In the genomic region with DNA sequence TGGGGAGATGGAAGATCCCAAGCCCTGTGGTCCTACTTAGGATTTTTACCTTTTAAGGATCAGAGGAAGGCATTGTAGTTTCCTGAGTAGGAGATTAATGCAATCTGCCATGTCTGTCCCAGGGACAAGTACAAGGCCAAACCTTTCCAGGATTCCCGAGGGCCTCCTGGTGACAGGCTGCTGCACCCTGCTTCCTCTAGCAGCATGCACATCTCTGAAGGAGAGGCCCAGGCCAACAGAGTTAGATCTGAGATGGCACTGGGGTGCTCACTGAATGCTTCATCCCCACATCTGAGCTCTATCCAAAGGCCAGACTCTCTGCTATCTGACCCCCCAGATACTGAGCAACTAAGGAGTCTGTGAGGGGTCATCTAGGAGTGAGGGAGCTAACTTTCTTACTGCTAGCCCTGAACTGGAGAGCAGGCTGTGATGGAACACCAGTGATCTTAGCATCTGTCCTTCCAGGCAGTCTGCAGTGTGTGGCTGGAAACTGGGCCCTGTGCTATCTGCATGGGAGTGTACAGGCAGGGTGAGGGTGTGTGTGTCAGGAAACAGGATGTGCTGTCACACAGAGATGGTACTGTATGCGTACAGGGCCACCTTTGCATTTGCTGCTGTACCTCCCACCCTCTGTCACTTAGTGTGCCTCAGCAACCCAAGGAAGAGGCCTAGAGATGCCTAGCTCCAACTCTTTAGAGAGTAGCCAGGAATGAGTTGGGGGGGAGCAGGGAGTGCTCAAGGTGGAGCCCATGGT, we compare ENCODE assay signal across 22 mouse cellular contexts.
DNase-seq lines count a peak whose midpoint lies in the region; ATAC-seq lines count a peak whose summit lies in the region.
"Had no signal": no experiment of that assay in that cellular context is flagged by ENCODE, and none has a peak within 500 bp of the region (broad histone marks: within the 10 kb centered on the region; RNA-seq: fewer than 3 reads in every experiment).

No protein-coding gene starts in this region.

- no peak overlapping the region for H3K4me2 ChIP-seq in forebrain, embryonic 12.5 days
- no peak overlapping the region for H3K4me2 ChIP-seq in midbrain, embryonic 14.5 days (ENCODE audit: low read length)
- no peak overlapping the region for H3K4me2 ChIP-seq in midbrain, embryonic 16.5 days (ENCODE audit: low read length)
- H3K4me2 ChIP-seq: forebrain, embryonic 13.5 days; hindbrain, embryonic 13.5 days; limb, embryonic 13.5 days had no signal

- no peak overlapping the region for H3K9ac ChIP-seq in forebrain, embryonic 12.5 days
- H3K9ac ChIP-seq in midbrain, embryonic 14.5 days (replicated peaks; ENCODE audit: low read length): no peak overlapping the region
- 0 out of 2 replicates have a peak overlapping the region, but pooled peaks have one; percentile 14 for H3K9ac ChIP-seq in midbrain, embryonic 16.5 days (ENCODE audit: low read depth, low read length)
- H3K9ac ChIP-seq: forebrain, embryonic 13.5 days; hindbrain, embryonic 13.5 days; limb, embryonic 13.5 days had no signal

- 74% methylated on average over 2 of the region's 2 CpGs for WGBS in forebrain, embryonic 10.5 days
- WGBS in forebrain, embryonic 12.5 days: 78% methylated on average over 2 of the region's 2 CpGs
- 84% methylated on average over 2 of the region's 2 CpGs for WGBS in midbrain, embryonic 10.5 days
- WGBS in midbrain, embryonic 14.5 days: 82% methylated on average over 2 of the region's 2 CpGs
- WGBS in midbrain, embryonic 16.5 days: 72% methylated on average over 2 of the region's 2 CpGs

- peak overlapping the region; percentile 42; the same call in 1 of the 2 replicates for H3K27ac ChIP-seq in forebrain, embryonic 10.5 days
- no peak overlapping the region for H3K27ac ChIP-seq in forebrain, embryonic 12.5 days
- peak overlapping the region; percentile 33 for H3K27ac ChIP-seq in midbrain, embryonic 10.5 days (replicated peaks)
- no peak overlapping the region for H3K27ac ChIP-seq in midbrain, embryonic 14.5 days (replicated peaks; ENCODE audit: low read depth, low read length)
- no peak overlapping the region for H3K27ac ChIP-seq in midbrain, embryonic 16.5 days (ENCODE audit: low read length)
- H3K27ac ChIP-seq: forebrain, embryonic 13.5 days; hindbrain, embryonic 13.5 days; layer of hippocampus, adult 2 months; limb, embryonic 13.5 days; stomach, postnatal 0 days had no signal

- peaks cover 20% of the 10 kb centered on the region for H3K4me1 ChIP-seq in forebrain, embryonic 10.5 days
- peaks cover 3% of the 10 kb centered on the region for H3K4me1 ChIP-seq in forebrain, embryonic 12.5 days
- peaks cover 14% of the 10 kb centered on the region; the same call in 1 of the 2 replicates for H3K4me1 ChIP-seq in midbrain, embryonic 10.5 days
- no peaks in the 10 kb centered on the region for H3K4me1 ChIP-seq in midbrain, embryonic 14.5 days (ENCODE audit: control insufficient read depth, insufficient read depth, low read length)
- no peaks in the 10 kb centered on the region for H3K4me1 ChIP-seq in midbrain, embryonic 16.5 days (ENCODE audit: control insufficient read depth, insufficient read depth, low read length)
- H3K4me1 ChIP-seq: hindbrain, embryonic 13.5 days; limb, embryonic 13.5 days had no signal

- no peaks in the 10 kb centered on the region for H3K36me3 ChIP-seq in forebrain, embryonic 10.5 days (replicated peaks)
- H3K36me3 ChIP-seq in forebrain, embryonic 12.5 days (replicated peaks): no peaks in the 10 kb centered on the region
- no peaks in the 10 kb centered on the region for H3K36me3 ChIP-seq in midbrain, embryonic 10.5 days
- no peaks in the 10 kb centered on the region for H3K36me3 ChIP-seq in midbrain, embryonic 14.5 days (ENCODE audit: control insufficient read depth, insufficient read depth, low read length)
- no peaks in the 10 kb centered on the region for H3K36me3 ChIP-seq in midbrain, embryonic 16.5 days (ENCODE audit: control insufficient read depth, insufficient read depth, low read length)
- H3K36me3 ChIP-seq: hindbrain, embryonic 13.5 days; limb, embryonic 13.5 days had no signal

- H3K27me3 ChIP-seq in forebrain, embryonic 10.5 days (ENCODE audit: poor library complexity, severe bottlenecking): no peaks in the 10 kb centered on the region
- peaks cover 5% of the 10 kb centered on the region; the same call in 1 of the 2 replicates for H3K27me3 ChIP-seq in forebrain, embryonic 12.5 days
- H3K27me3 ChIP-seq in midbrain, embryonic 10.5 days (ENCODE audit: low read depth, poor library complexity, severe bottlenecking): no peaks in the 10 kb centered on the region
- H3K27me3 ChIP-seq in midbrain, embryonic 14.5 days (ENCODE audit: control insufficient read depth, insufficient read depth, low read length): no peaks in the 10 kb centered on the region
- H3K27me3 ChIP-seq in midbrain, embryonic 16.5 days (ENCODE audit: control insufficient read depth, insufficient read depth, low read depth, low read length): no peaks in the 10 kb centered on the region
- H3K27me3 ChIP-seq: forebrain, embryonic 13.5 days; hindbrain, embryonic 13.5 days; limb, embryonic 13.5 days; Patski had no signal

- no peak for DNase-seq in forebrain, embryonic 10.5 days (ENCODE audit: extremely low spot score, low spot score)
- DNase-seq in midbrain, embryonic 10.5 days (ENCODE audit: low spot score): no peak
- DNase-seq in midbrain, embryonic 14.5 days: no peak
- no peak for DNase-seq in left cerebral cortex, postnatal 36 days (ENCODE audit: low spot score in 2 of 2)
- no peak for DNase-seq in layer of hippocampus, postnatal 10 days (ENCODE audit: low spot score in 2 of 2)
- DNase-seq: cerebellum, adult 9-10 months; gastrocnemius, postnatal 25 days; lung, adult 2 months; lung, postnatal 4 days; right cerebral cortex, postnatal 25 days; thymus, postnatal 14 days had no signal

- intact Hi-C loops in left cerebral cortex, postnatal 36 days (cut with DNase I): no loop called here

- ATAC-seq in forebrain, embryonic 12.5 days (ENCODE audit: low FRiP score): no peak
- ATAC-seq in midbrain, embryonic 14.5 days (ENCODE audit: low FRiP score, low TSS enrichment): no peak
- peak; percentile 37; the same call in 1 of the 2 replicates for ATAC-seq in granulocyte monocyte progenitor cell, adult 5-6 weeks (replicated peaks; ENCODE audit: poor library complexity, severe bottlenecking)
- no peak for ATAC-seq in midbrain, embryonic 16.5 days
- ATAC-seq: activated CD4-positive, CD25-positive, alpha-beta regulatory T cell, adult 4 months; forebrain, embryonic 13.5 days; intestine, postnatal 0 days; Patski had no signal

- H3K9me3 ChIP-seq in forebrain, embryonic 10.5 days: no peaks in the 10 kb centered on the region
- no peaks in the 10 kb centered on the region for H3K9me3 ChIP-seq in forebrain, embryonic 12.5 days
- no peaks in the 10 kb centered on the region for H3K9me3 ChIP-seq in midbrain, embryonic 10.5 days (replicated peaks)
- no peaks in the 10 kb centered on the region for H3K9me3 ChIP-seq in midbrain, embryonic 14.5 days (ENCODE audit: control insufficient read depth, low read length)
- no peaks in the 10 kb centered on the region for H3K9me3 ChIP-seq in midbrain, embryonic 16.5 days (replicated peaks; ENCODE audit: control insufficient read depth, low read length, poor library complexity, severe bottlenecking)
- H3K9me3 ChIP-seq: forebrain, embryonic 13.5 days; hindbrain, embryonic 13.5 days; limb, embryonic 13.5 days had no signal

- no peak overlapping the region for H3K4me3 ChIP-seq in forebrain, embryonic 10.5 days
- H3K4me3 ChIP-seq in forebrain, embryonic 12.5 days (replicated peaks): no peak overlapping the region
- H3K4me3 ChIP-seq in midbrain, embryonic 10.5 days: no peak overlapping the region
- H3K4me3 ChIP-seq in midbrain, embryonic 14.5 days (replicated peaks; ENCODE audit: low read depth, low read length): no peak overlapping the region
- H3K4me3 ChIP-seq in midbrain, embryonic 16.5 days (ENCODE audit: low read depth, low read length): no peak overlapping the region
- H3K4me3 ChIP-seq: forebrain, embryonic 13.5 days; hindbrain, embryonic 13.5 days; layer of hippocampus, adult 2 months; limb, embryonic 13.5 days had no signal

Comparison
In these comparisons a context has a peak if more than half of its experiments do, and no peak if none do; other contexts are left out.
1. H3K27ac ChIP-seq: peak in forebrain, embryonic 10.5 days (single experiment) and midbrain, embryonic 10.5 days (single experiment); none in forebrain, embryonic 12.5 days (single experiment), midbrain, embryonic 14.5 days (single experiment) and midbrain, embryonic 16.5 days (single experiment).